Mouse (Mus musculus) ES-CJ7 (cell line): ENCODE results near the gene Pithd1.
"Not testable (repeated sequence)": the region's sequence is repeated elsewhere in the genome, so short reads cannot be mapped to it uniquely, and the experiment has no call there.

Experiments used
- DNase-seq: peaks from one replicate; pipeline ENCODE4 v3.0.0; 2011; ENCODE audit warnings: low read depth, low spot score

The Pithd1 gene

DNA sequence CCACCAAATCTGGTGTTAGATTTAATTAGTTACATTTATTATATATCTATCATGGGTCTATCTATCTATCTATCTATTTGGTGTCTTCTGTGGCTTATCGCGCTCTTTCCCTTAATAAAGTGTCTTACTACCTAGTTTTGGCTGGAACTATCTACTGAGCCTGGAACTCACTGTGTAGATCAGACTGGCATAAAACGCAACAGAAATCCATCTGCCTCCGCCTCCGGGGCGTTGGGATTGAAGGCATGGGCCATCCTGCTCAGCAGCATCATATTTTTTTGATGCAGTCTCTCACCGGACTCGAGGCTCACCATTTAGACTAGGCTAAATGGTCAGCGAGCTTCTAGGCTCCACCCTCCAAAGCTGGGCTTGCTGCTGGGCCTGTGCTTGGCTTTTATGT is 650 bp upstream of the Pithd1 start:
- DNase-seq, result no peak

DNA sequence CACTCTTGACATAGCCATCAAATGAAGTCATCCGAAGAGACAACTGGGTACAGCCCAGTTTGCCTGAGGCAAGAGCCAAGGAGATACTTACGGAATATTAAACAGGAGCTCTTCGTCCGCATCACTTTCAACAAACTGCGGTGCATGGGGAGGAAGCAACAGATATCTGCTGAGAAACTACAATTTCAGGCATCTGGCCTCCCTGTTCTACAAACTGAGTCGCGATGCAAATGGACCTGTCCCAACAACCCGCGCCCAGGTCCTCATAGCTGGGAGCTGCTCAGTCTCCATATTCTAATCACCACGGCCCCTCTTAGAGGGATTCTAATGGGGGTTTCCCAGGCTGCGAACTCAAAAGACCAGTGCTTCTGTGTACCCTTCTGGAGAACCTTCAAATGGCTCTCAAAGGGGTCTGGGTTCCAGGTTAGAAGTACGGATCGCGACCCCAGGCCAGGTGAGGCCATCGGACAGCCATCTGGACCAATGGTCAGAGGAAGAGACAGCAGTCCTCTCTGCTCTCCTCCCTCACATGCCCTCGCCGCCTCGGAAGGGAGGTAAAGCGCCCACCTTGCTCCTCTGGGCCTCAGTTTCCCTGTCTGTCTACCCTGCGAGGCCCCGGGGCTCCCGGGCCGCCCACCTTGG is 642 bp downstream of the Pithd1 start:
- no peak for DNase-seq

DNA sequence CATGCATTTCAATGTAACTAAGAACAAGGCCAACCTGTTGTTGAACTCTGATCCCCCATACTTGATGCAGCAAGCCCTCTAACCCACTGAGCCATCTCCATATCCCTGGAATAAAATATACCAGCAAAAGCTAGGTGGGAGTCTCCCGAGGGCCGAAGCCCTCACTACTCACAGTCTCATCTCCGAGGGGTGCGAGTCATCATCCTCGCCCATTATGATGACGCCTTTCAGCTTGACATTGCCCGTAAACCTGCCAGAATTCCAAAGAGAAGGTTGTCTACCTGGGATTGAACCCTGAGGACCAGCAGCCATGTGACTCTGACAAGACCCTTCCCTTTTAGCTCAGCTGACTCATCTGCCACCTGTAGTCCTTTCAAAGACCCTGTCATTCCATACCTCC is 1.3 kb downstream of the Pithd1 start:
- DNase-seq, result no peak

DNA sequence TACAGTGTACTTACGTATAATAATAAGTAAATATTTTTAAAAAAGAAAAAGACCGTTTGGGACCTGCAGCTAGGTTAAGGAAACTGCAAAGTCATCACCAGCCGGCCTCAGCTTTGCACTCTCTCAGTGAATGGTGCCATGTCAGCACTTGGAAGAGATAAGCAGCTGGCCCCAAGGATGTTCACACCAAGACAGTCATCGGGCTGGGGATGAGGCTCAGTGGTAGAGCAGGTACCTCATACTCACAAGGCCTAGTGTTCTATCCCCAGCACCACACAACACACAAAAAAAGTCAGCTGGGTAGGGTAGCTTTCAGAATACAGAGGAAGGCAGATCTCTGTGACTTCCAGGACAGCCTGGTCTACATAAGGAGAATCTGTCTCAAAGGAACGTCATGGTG is 1.9 kb downstream of the Pithd1 start:
- DNase-seq, result no peak

DNA sequence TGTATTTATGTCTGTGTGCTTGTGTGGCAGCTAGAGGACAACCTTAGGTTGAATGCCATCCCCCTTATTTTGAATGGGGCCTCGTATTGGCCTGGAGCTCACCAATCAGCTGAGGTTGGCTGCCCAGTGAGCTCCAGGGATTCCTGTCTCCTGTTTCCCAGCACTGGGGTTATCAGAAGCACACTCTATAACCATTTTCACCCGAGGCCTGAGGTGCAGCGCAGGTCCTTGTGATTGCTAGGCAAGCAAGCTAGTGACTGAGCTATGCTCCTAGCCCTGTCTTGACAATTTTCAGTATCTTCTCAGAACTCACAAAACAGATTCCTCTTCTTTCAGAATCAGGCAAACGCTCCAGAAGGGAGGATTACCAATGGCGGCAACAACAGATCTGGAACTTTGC is 2.5 kb downstream of the Pithd1 start:
- DNase-seq, result no peak

DNA sequence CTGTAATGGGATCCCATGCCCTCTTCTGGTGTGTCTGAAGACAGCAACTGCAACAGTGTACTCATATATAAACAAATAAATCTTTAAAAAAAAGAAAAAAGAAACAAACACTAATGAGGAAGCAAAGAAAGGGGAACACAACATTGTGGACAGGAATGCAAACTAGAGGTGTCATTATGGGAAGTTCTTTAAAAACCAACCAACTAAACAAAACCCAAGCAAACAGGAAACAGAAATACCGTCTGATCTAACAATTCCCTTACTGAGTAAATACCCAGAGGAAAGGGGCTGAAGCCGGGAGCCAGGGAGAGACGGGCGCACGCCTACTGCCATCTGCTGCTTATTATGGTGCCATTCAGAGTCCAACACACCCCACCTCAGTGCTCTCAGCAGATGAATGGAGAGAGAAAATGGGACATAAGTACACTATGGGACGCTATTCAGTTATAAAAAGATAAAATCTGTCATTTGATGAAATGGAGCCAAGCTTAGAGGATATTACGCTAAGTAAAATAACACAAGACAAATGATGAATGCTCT is 5.5 kb downstream of the Pithd1 start:
- no peak for DNase-seq

DNA sequence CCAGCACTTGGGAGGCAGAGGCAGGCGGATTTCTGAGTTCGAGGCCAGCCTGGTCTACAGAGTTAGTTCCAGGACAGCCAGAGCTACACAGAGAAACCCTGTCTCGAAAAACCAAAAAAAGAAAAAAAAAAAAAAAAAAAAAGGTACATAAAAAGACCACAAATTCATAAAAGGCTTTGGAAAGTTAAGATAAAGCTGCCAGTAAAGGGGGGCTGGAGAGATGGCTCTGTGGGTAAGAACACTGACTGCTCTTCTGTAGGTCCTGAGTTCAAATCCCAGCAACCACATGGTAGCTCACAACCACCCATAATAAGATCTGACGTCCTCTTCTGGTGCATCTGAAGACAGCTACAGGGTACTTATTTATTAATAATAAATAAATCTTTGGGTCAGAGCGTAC is 6.8 kb downstream of the Pithd1 start:
- DNase-seq, result not testable (repeated sequence)

DNA sequence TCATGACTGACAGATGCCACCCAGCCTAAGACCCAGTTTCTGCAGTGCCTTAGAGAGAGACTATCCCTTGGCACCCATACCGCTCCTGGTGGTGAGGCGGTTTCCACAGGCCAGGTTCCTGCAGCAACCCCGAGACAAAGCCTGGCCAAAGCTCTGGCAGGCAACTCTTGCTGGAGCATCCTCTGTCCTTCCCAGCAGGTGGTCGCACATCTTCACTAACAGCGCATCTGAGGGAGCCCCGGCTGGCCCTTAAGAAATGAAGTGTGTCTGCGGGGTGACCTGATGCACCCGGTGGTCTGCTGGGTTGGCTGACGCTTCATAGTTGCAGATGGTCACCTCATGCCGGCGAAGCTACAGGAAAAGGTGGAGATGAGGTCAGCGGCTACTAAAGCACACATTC is 10.9 kb downstream of the Pithd1 start:
- no peak for DNase-seq

DNA sequence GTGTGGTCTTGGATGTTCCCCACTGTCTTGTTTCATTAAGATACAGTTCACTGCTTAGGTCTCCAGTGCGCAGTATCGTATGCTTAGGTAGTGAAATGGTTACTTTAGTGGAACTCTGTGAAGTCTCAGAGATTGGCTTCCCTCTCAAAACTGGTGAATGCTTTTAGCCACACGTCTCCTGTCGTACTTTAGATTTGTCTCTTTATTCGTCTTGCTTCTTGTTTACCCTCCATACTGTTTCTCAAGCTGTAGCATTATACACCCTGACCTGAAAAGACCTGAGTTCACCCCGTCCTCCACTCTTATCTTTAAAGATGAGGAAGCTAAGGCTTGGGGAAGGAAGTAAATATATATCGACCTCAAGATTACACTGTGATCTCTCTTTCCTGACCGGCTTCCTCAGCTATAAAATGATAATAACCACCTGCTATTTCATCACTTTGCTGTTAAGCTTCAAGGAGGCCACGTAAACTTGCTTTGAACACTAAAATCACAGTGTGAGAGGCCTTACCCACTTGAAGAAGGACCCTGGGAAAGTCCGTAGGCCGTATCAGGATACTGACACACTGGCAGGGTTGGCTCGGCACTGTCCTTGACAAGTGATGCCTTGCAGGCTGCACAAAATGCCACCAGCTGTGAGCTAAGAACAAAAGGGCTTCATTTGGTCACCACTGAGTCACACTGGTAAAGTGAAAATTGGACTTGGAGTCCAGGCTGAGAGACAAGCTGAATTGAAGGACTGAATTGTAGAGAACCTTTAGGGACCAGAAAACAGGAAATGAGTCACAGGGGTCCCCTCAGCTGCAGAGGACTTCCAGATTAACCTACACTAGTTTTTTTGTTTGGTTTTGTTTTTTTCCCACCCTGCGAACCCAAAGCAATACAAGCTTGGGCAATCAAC is 13.9 kb downstream of the Pithd1 start:
- no peak for DNase-seq

DNA sequence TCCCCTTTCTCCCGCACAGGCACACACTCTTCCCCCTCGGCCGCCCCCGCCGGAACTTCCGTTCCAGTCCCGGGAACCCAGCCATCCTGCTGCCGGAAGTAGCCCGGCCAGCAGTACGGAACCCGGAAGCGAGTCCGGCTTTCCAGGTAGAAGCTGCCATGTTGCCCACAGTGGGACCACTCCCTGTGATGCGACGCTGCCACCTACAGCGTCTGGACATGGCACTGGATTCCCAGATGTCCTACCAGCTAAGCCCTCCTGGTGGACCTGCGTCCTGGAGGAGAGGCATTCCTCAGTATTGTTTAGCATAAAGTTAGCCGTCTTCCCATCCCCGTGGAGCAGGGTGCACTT is 14.5 kb downstream of the Pithd1 start, which contains the start of gene Lypla2:
Gene Lypla2, minus strand, starts transcription at position 71 of the 351 bp plus-strand sequence.
- peak; percentile 47 for DNase-seq

DNA sequence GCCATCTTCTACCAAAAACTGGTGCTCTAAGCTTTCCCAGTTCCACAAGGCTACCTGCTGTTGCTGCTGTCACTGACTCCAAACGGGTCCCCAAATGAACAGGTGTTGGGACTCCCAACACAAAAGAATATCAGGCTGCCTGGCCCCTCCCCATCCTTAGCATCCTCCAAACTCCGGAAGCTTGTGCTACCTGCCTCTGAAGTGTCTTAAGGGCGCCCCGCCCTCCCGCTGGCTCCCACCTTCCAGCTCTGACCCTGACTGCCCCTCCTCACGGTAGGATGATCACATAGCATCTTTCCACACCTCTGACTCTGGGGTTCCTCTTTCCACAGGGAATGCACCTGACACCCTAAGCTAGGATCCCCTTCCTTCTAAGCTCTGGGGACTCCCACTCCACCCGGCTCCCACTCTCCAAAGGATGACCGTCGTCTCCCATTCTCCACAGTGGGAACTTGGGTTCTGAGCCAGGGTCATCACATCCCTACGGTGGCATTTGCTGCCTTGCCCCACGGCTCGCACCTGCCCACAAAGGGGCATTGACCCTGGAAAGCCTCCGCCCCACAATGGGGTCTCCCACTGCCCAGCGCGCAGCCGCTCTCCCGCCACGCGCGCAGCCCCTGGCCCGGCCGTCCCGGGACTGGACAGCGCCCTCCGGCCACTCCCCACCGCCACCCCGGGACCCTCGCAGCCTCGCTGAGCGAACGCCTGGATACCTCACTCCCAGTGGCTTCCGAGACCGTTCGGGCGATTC is 15.1 kb downstream of the Pithd1 start:
- DNase-seq, result peak; percentile 34

DNA sequence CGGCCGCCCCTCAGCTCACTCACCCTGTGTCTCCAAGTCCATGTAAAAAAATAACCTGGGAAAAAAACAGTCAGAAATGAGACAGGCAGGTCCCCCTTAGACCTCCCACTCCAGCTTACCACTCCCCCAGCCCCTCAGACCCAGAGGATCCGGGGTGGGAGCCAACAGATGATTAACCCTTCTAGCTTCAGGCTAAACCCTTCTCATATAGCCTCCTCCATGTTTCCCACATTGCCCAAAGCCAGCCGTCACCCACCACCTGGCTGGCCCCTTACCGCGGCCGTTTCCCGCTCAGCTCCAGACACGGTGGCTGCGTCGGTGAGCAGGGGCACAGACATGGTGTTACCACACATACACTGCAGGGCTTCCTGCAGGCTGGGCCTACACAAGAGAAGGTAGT is 16.5 kb downstream of the Pithd1 start:
- no peak for DNase-seq

DNA sequence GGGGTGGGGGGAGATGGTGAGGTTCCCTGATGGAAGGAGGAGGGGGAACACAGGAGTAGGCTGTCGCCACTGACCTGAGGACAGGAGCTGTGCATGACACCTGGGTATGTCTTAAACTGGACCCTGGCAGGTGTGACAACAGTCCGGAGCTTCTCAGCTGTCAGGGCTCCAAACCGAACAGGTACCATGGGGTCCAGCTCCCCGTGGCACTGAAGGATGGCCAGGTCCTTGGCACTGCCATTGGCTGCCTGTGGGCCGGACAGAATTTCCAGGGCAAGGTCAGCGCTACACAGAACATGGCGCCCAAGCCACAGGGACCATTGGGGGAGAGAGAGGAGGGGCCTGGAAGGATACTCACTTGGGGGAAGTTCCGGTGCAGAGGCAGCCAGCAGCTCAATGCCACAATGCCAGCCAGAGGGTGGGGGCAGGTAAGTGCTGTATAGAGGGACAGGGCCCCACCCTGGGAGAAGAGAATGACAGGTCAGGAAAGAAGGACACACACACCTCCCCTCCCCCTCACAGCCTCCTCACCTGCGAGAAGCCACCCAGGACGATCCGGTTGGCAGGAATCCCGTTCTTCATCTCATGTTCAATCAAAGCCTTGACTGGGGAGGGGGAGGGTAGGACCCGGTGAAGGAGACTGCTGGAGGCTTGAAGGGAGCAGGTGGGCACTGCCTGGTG is 17.9 kb downstream of the Pithd1 start:
- DNase-seq, result no peak

DNA sequence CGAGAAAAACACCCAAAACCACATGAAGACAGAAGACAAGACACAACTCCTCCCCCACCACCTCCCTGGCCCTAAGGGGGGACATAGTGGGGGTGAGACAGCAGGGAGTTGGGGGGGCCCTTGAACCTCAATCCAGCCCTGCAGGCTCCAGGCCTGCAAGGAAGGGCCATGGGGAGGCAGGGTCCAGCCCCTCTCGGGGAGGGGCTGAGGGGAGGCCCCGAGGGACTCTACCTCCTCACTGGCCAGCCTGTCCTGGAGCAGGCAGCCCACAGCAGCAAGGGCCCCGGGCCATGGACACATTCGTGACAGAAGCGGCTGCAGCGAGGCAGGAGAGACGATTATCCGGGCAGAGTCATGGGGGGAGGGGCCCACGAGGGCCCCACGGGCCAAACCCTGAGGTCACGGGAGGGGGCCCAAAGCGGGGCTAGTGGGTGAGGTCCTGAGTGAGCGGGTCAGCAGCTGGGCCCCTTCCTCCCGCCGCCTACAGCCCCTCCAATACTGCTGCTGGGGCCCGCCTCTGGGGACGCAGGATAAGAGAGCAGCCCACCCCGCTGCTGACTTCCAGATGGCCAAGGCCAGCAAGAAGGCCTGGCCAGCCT is 18.7 kb downstream of the Pithd1 start:
- DNase-seq, result no peak

DNA sequence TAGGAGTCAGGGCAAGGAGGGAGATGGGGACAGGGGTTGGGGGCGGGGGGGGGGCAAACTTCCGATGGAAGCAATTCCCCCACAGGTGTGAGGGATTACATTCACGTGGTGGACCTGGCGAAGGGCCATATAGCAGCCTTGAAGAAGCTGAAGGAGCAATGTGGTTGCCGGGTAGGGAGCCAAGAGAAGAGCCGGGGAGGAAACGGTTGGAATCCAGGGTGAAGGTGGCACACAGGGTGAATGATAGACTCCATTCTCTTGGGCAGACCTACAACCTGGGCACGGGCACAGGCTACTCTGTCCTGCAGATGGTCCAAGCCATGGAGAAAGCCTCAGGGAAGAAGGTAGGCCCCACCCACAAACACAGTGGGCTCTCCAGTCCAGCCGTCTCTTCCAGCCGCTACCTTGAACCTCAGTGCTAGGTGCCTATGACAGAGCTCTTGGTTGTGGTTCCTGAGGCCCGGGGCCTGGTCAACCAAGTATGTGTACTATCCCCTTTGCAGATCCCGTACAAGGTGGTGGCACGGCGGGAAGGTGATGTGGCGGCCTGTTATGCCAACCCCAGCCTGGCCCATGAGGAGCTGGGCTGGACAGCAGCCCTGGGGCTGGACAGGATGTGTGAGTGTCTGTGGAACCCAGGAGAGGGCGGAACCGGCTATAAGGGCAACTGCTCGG is 19.8 kb downstream of the Pithd1 start:
- DNase-seq, result no peak

DNA sequence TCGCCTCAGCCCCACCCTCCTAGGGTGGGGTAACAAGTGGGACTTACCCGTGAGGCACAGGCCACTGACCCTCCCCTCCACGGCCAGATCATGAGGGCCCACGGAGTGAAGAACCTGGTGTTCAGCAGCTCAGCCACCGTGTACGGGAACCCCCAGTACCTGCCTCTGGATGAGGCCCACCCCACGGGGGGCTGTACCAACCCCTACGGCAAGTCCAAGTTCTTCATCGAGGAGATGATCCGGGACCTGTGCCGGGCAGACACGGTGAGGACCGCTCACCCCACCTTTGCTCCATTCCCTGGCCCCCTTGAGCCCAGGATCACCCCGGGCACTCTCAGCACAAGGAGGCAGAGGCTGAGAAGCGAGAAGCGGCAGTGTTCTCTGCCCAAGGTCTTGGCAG is 20.8 kb downstream of the Pithd1 start:
- no peak for DNase-seq

DNA sequence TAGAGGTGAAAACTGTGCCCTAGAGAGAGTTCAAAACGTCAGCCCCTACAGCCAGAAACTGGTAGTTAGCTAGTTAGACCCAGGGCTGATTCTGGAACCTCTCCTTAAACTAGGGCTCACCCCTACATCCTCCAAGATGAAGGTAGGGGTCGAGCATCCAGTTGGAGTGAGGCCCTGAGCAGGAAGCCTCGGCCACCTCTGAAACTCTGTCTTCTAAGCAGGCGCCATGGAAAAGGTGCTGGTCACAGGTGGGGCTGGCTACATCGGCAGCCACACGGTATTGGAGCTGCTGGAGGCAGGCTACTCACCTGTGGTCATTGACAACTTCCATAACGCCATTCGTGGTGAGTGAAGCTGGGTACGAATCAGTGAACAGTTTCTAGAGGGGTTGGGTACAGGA is 22.0 kb downstream of the Pithd1 start:
- no peak for DNase-seq

DNA sequence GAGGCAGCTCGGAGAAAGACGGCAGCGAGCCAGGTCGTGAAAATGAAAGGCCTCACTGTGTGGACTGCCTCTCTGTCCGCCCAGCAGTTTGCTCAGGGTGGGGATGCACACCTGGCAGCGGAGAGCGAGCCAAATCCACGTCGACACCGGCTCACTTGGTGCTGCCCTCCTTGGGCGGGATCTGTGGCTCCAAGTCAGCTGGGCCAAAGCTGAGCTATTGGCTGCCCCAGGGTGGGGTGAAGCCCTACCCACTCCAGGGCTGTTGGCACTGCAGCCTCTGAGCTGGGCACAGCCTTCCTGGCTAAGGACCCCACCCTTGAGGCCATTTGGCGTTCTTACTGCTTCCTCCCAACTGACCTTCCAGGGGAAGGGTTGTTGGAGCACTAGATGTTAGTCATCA is 22.6 kb downstream of the Pithd1 start:
- no peak for DNase-seq

DNA sequence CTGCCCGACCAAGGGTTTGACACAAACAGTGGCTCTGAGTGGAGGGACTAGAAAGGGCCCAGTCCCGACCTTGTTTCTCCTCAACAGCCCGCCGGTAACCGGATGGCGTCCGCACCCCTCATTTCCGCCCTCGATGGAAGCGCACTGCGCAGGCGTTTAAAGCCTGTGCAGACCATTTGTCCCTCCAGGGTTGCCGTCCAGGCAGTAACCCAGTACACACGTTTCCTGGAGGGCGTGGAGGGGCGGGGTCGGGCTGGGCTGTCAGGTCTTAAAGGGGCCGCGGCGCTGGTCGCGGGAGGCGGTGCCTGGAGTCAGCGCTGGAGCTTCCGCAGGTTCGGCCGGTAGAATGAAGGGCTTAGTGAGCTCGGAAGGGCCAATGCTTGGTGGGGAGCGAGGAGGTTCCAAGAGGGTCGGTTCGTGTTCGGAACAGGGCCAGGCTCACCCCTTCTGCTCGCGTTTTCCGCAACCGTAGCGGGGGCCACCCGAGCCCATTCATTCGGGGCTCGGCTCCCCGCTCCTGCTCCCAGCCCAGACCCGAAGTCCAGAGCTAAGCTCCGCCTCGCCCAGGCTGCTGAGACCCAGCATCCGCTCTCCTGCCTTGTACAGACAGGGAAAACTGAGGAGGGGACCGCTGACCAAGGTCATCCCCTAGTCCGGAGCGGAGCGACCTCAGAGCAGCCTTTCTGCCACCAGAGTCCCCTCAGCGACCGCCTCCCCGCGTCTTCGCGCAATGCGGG is 23.4 kb downstream of the Pithd1 start, which contains the start of gene Gale:
Gene Gale, plus strand, starts transcription at position 271 of the 737 bp plus-strand sequence.
- peak; percentile 97 for DNase-seq

DNA sequence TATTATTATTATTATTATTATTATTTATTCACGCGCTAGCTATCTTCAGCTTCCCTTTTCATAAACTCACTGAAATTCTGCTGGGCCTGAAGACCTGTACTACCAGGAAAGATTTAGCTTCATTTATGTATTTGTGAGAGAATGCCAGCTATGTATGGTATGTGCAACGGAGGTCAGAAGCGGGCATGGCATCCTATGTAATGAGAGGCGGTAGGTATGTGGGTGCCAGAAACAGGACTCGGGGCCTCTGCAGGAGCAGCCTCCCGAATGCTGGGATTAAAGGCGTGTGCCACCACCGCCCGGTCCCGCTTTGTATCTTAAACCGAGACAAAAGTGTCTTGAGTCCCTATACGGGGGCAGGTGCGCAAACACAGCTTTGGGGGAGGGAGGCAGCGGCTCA is 24.1 kb downstream of the Pithd1 start:
- DNase-seq, result no peak
